Mouse (Mus musculus): ENCODE measurements around the gene Gm21988.

- TF ChIP-seq CTCF (IDR thresholded peaks at IDR 0.05; ENCODE audit: borderline replicate concordance, extremely low read depth, insufficient read depth, insufficient read length) (no peak), POLR2A (IDR thresholded peaks at IDR 0.05; ENCODE audit: borderline replicate concordance, extremely low read depth, insufficient read depth, insufficient read length, poor library complexity, severe bottlenecking) (no peak)
These were observed 32.8 kb downstream of the Gm21988 start for GRCm38 (mm10) chr11:70206801-70207200.
